Mouse (Mus musculus): ENCODE data around the gene Nol3. TPM values are rescaled to one million over a fixed set of nuclear protein-coding genes. Genes with fewer than 3 reads are reported as not detected.

The Nol3 gene
- polyA plus RNA-seq (2012; rRNA removed; ENCODE audit: low replicate concordance) = 6.3 and 25.9 TPM in 2 replicates

DNA sequence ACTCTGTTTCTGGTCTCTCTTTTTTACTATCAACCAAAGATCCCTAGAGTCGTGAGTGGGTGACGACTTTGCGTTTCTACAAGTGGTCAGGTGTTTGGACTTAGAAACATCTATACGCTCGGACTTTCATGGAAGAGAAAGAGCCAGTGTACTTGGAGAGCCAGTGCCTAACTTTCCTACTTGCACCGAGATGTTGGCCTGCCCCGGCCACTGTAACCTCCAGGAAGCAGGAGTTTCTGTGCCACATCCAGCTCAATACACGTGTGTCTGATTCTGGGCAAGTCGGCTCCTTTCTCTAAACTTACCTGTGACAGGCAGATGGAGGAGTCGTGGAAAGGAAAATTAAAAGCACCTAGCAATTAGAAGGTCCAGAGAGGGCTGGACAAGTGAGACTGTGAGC lies at the start of gene Nol3:
Gene Nol3, plus strand, starts transcription at position 301 of the 400 bp plus-strand sequence.

DNA sequence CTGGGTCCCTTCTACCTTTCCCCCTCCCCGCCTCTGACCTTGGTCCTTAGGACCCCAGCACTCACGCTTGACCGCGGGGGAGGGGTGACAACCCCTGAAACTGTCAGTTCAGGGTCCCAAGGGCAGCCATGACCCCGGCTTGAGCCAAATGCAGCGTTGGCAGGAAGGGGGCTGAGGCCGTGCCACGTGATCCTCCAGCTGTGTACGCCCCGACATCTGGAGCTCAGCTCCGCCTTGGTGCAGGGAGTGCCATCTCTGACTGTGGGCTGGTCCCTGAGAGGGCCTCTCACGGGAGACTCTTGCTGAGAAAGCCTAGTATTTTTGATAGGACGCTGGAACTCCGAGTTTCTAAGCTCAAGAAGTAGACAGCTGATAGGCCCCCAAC lies 21.0 kb upstream of the Nol3 start, which contains the start of gene B3gnt9:
Gene B3gnt9, minus strand, starts transcription at position 188 of the 385 bp plus-strand sequence.

DNA sequence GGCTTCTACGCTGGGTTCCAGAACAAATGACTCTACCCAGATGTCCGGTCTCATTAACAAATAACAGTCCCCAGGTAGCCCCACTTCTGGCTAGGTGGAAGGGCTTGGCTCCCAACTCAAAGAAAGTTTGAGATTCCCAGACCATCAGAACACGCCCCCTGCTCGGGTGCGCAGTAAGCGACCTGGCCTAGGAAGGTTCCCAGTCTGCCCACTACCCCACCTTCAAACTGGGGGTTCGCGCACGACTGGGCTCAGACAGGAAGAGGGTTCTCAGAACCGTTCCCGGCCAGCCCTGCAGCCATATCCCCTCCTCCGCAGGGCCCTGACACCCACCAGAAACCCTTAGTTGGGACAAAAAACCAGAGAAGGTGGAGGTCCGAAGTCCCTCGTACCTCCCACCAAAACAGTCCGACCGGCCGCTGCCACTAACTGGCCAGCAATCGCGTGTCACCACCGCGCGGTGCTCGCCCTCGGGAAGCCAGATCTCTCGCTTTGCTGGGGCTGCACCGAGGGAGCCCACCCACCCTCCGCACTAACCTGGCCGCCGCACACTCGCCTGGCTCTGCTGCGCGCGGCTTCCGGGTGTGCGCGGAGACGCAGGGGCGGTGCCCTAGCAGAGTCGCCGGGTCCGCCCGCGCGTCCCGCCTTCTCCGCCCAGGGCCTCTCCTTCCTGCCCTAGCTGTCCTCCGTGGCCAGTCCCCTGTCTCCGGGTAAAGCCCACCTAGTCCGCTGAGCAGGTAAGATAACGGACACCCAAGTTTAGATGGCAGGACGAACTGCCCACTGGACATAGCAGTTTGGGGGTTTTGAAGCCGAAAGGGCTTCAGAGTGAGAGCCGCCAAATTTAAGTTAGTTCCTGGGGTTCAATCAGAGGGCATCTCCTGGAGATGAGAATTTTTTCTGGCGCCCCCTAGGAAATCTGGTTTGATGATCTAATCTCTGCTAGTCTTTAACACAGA lies 11.6 kb upstream of the Nol3 start, which contains the start of the genes Tradd and Fbxl8:
Gene Tradd, minus strand, starts transcription at position 586 of the 959 bp plus-strand sequence.
Gene Fbxl8, plus strand, starts transcription at position 625 of the 959 bp plus-strand sequence.

DNA sequence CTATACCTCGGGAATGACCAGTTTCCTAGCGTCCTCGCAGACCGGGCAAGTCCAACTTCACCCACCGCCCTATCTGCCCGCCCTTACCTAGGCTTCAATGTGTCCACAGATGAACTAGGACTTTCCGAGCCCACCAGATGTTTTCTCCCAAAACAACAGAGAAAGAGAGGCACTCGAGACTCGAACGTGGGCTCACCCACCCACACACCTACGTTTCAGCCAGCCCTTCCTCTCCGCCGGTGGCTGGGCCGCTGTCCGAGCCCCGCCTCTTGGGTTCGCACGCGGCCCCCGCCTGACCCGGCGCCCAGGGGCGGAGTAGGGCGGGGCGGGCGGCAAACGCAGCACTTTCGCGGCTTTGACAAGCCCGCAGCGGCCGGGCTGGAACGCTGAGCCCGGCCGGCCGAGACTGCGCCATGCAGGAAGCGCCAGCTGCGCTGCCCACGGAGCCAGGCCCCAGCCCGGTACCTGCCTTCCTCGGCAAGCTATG lies 6.4 kb upstream of the Nol3 start, which contains the start of gene Hsf4:
Gene Hsf4, plus strand, starts transcription at position 341 of the 487 bp plus-strand sequence.

DNA sequence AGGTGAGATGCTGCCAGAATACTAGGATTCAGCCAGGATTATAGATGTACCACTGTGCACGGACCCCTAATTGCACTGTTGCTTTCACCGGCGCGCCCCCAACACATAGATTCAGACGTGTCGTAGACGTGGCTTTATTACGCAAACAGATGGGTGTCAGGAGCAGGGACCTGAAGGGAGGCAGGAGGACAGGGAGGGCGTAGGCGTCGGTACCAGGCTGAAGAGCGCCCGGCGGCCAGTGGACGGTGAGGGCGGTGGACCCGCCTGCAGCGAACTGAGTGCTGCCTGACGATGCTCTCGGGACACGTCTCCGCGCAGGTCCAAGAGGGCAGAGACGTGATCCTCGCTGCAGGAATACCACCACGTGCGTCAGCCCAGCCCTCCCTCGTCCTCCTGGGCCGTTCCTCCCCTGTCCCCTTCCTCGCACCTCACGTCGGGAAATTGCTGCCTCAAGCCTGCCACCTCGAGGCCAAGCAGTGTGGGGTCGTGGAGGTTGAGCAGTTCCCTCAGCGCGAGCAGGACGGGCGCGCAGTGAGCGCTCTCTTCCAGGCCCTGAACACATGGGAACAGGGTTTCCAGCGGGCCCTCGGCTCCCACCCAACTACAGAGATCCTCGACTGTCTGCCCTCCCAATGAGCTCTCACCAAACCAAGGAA lies 14.0 kb downstream of the Nol3 start, which contains the start of gene 4931428F04Rik:
Gene 4931428F04Rik, minus strand, starts transcription at position 60 of the 656 bp plus-strand sequence.

DNA sequence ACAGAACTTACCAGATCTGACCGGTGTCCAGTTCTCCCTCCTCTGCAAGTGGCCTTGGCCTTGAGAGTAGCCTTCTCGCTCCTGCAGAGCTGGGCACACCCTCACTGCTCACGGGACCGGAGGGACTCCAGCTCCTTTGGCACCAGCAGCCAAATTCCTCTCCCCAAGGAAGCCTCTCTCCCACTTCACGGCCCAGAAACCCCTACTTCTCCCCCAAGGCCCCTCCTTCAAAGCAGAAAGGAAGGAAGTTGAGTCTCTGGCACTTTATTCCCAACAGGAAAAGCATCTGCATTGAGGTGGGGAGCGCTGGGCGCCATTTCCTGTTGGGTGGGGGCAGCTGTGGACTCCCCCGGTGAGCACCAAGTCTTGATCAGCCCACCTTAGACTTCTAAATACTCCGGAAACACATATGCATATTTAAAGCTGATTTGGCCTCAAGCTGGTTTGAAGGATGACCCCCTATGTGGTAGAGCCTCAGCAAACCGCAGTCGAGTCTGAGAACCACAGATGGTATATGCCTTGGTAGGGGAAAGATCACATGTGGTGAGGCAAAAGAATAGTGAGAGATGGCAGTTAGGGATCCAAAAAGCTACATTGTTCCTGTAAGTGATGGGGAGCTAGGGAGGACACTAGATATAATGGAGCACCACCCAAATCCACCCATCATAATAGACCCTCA lies 20.1 kb downstream of the Nol3 start, which contains the start of gene Exoc3l:
Gene Exoc3l, minus strand, starts transcription at position 207 of the 679 bp plus-strand sequence.

DNA sequence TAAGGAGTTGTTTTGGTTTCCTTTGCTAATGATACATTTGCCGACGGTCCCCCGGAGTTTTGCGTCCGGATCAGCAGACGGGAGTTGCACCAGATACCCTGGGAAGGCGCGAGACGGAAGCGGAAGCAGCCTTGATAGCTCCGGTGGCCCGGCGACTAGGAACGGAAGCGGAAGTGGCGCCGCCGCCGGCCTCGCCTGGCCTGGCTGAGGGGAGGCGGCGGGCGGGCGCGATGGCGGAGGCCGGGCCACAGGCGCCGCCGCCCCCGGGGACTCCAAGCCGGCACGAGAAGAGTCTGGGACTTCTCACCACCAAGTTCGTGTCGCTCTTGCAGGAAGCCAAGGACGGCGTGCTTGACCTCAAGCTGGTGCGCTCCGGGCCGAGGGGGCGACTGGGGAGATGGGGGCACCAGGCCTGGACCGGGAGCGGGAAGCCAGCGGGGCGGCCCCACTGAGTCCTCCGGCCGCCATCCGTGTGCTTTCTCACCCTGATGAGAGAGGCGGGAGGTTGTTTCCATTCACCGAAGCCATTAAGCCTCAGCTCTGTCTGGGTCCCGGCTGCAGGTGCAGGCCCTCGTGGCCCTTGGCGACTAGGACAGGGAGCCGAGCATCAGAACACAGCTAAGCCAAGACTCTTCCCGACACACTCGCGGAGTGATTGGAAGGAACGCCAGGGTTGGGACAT lies 21.7 kb downstream of the Nol3 start, which contains the start of gene E2f4:
Gene E2f4, plus strand, starts transcription at position 153 of the 682 bp plus-strand sequence.

DNA sequence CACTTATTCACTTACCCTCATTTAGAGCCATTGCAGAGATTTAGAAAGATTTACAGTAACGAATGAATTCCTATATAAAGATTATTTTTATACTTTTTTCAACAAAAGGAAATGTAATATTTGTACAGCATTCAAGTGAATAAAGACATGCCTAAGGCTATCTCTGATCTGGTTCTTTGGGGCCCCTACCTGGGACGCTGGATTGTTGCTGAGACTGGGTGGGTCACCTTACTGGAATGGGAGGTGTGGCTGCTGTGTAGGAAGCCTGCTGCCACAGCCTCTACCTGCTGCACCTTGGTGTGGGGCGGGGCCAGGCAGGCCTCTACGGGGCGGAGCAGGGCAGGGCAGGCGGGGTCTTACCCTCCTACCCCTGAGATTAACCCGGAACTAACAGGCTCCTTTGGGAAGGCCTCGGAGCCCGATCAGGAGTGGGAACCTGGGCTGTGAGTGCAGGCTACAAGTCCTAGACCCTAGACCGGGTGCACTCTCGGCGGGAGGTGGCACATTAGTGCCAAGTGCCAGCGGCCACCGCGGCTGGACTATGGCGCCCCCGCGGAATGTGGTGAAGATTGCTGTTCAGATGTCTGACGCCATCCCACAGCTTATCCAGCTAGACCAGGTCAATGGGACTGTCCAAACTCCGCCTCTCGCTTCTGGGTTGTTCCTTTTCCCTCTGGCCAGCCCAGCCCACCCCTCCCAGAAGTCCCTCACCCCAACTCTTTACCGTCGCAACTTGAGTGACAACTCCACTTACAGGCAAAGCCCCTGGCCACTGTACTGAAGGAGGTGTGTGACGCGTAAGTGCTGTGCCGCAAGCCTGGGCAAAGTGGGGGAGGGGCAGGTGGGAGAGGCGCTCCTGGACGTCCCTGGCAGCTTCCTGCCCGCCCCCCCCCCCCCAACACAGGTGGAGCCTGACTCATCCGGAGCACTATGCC lies 29.5 kb downstream of the Nol3 start, which contains the start of gene Elmo3:
Gene Elmo3, plus strand, starts transcription at position 391 of the 935 bp plus-strand sequence.

DNA sequence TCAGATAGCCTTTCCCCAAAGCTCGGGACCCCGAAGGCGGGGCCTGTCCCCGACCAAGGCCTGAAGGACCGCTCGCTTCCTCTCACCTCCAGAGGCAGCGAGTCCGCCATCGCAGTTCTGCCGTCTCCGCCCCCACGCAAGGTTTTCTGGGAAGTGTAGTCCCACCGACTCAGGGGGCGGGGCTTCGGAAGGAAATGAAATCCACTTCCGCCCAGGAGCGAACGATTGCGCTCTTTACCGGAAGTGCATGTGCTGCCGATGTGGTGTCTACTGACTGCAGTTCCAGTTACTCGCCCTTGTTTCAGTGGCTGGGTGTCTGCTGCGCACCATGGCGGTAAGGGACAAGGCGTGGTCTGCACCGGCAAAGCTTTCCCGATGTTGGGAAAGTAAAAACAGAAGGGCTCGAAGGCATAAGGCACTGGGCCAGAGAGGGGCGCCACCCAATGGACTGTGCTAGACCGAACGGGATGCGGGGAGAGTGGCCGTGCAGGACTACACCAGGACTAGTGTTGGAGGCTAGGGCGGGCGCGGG lies 50.3 kb downstream of the Nol3 start, which contains the start of the genes Lrrc29 and Tmem208:
Gene Lrrc29, minus strand, starts transcription at position 138 of the 532 bp plus-strand sequence.
Gene Tmem208, plus strand, starts transcription at position 214 of the 532 bp plus-strand sequence.

Other genes starting within 250 kb of the Nol3 start
- 0.19 TPM in 1 of 2 replicates, not detected in the other for gene Ces3a, start 227.5 kb upstream of the Nol3 start, polyA plus RNA-seq (2012; rRNA removed; ENCODE audit: low replicate concordance)
- gene Ces3b, start 192.4 kb upstream of the Nol3 start, polyA plus RNA-seq (2012; rRNA removed; ENCODE audit: low replicate concordance) = 0.12 TPM in 1 of 2 replicates, not detected in the other
- gene Ces4a, start 144.3 kb upstream of the Nol3 start, polyA plus RNA-seq (2012; rRNA removed; ENCODE audit: low replicate concordance) = 0.16 and 0.36 TPM in 2 replicates
- 7.8 and 11.2 TPM in 2 replicates for gene Cbfb, start 105.5 kb upstream of the Nol3 start, polyA plus RNA-seq (2012; rRNA removed; ENCODE audit: low replicate concordance)
- gene D230025D16Rik, start 51.0 kb upstream of the Nol3 start, polyA plus RNA-seq (2012; rRNA removed; ENCODE audit: low replicate concordance) = 28.2 and 29.9 TPM in 2 replicates
- gene B3gnt9, start 21.0 kb upstream of the Nol3 start, polyA plus RNA-seq (2012; rRNA removed; ENCODE audit: low replicate concordance) = 13.4 and 50.4 TPM in 2 replicates
- gene Tradd, start 11.5 kb upstream of the Nol3 start, polyA plus RNA-seq (2012; rRNA removed; ENCODE audit: low replicate concordance) = 12.2 and 22.8 TPM in 2 replicates
- 12.3 and 13.4 TPM in 2 replicates for gene Fbxl8, start 11.5 kb upstream of the Nol3 start, polyA plus RNA-seq (2012; rRNA removed; ENCODE audit: low replicate concordance)
- gene Hsf4, start 6.3 kb upstream of the Nol3 start, polyA plus RNA-seq (2012; rRNA removed; ENCODE audit: low replicate concordance) = 5.2 and 7.1 TPM in 2 replicates
- 3.5 and 7.2 TPM in 2 replicates for gene 4931428F04Rik, start 13.7 kb downstream of the Nol3 start, polyA plus RNA-seq (2012; rRNA removed; ENCODE audit: low replicate concordance)
- 15.9 and 22.9 TPM in 2 replicates for gene Exoc3l, start 20.0 kb downstream of the Nol3 start, polyA plus RNA-seq (2012; rRNA removed; ENCODE audit: low replicate concordance)
- 90.1 and 142 TPM in 2 replicates for gene E2f4, start 21.5 kb downstream of the Nol3 start, polyA plus RNA-seq (2012; rRNA removed; ENCODE audit: low replicate concordance)
- 24.6 and 26.8 TPM in 2 replicates for gene Elmo3, start 29.5 kb downstream of the Nol3 start, polyA plus RNA-seq (2012; rRNA removed; ENCODE audit: low replicate concordance)
- 7.1 and 10.5 TPM in 2 replicates for gene Lrrc29, start 50.1 kb downstream of the Nol3 start, polyA plus RNA-seq (2012; rRNA removed; ENCODE audit: low replicate concordance)
- 93.5 and 101 TPM in 2 replicates for gene Tmem208, start 50.2 kb downstream of the Nol3 start, polyA plus RNA-seq (2012; rRNA removed; ENCODE audit: low replicate concordance)
- 30.4 and 43.5 TPM in 2 replicates for gene Fhod1, start 71.8 kb downstream of the Nol3 start, polyA plus RNA-seq (2012; rRNA removed; ENCODE audit: low replicate concordance)
- gene Slc9a5, start 72.7 kb downstream of the Nol3 start, polyA plus RNA-seq (2012; rRNA removed; ENCODE audit: low replicate concordance) = 6.8 and 9.4 TPM in 2 replicates
- 0.76 and 1.2 TPM in 2 replicates for gene Plekhg4, start 97.1 kb downstream of the Nol3 start, polyA plus RNA-seq (2012; rRNA removed; ENCODE audit: low replicate concordance)
- gene Kctd19, start 137.4 kb downstream of the Nol3 start, polyA plus RNA-seq (2012; rRNA removed; ENCODE audit: low replicate concordance) = 0.26 and 1.1 TPM in 2 replicates
- gene Lrrc36, start 137.4 kb downstream of the Nol3 start, polyA plus RNA-seq (2012; rRNA removed; ENCODE audit: low replicate concordance) = 3.0 and 4.1 TPM in 2 replicates
- 171 and 479 TPM in 2 replicates for gene Tppp3, start 195.4 kb downstream of the Nol3 start, polyA plus RNA-seq (2012; rRNA removed; ENCODE audit: low replicate concordance)
- gene Zdhhc1, start 220.8 kb downstream of the Nol3 start, polyA plus RNA-seq (2012; rRNA removed; ENCODE audit: low replicate concordance) = 51.5 and 98.0 TPM in 2 replicates
- gene Hsd11b2, start 242.6 kb downstream of the Nol3 start, polyA plus RNA-seq (2012; rRNA removed; ENCODE audit: low replicate concordance) = 3.3 and 572 TPM in 2 replicates

Measured in subcutaneous adipose tissue, adult 2 months (tissue).